Mouse (Mus musculus) erythroblast, embryonic 14.5 days (primary cell): ENCODE measurements around the gene Tmcc1. TPM values are rescaled to one million over a fixed set of nuclear protein-coding genes. Genes with fewer than 3 reads are reported as not detected.
A peak's percentile ranks its signal among the peaks of the same experiment; 100 is the strongest.
"Not testable (repeated sequence)": the region's sequence is repeated elsewhere in the genome, so short reads cannot be mapped to it uniquely, and the experiment has no call there.

Experiments
- H3K27me3 ChIP-seq: 2 replicates; pipeline ENCODE4 v1.6.1; 2012; ENCODE audit warnings: inconsistent platforms; ENCODE audit not compliant: control insufficient read depth
- H3K36me3 ChIP-seq: 2 replicates; pipeline ENCODE4 v1.6.1; 2012; ENCODE audit warnings: mild to moderate bottlenecking, inconsistent platforms; ENCODE audit not compliant: control insufficient read depth
- H3K4me1 ChIP-seq: 2 replicates; pipeline ENCODE4 v1.6.1; 2012; ENCODE audit warnings: inconsistent platforms; ENCODE audit not compliant: control insufficient read depth
- H3K4me3 ChIP-seq: replicated peaks from 2 replicates; pipeline ENCODE3; 2012; ENCODE audit warnings: moderate library complexity, mild to moderate bottlenecking, inconsistent platforms
- H3K9me3 ChIP-seq: 2 replicates; pipeline ENCODE4 v1.6.1; 2012; ENCODE audit warnings: low read length, inconsistent platforms, mixed read lengths; ENCODE audit not compliant: control insufficient read depth
- GATA1 ChIP-seq: IDR thresholded peaks from 2 replicates; pipeline ENCODE4 v1.6.1; 2012; ENCODE audit warnings: low read length, inconsistent platforms, mixed read lengths
- TAL1 ChIP-seq: IDR thresholded peaks from 3 replicates; pipeline ENCODE4 v1.6.1; 2012; ENCODE audit warnings: low read length, inconsistent platforms, mixed read lengths
- polyA plus RNA-seq: library from polyadenylated mRNA; stranded (reverse); fragments of >175 nt; gene quantifications from 2 replicates; pipeline ENCODE4 v1.2.3, GENCODE M21; 2012

Tmcc1 gene
- polyA plus RNA-seq, 1 experiment, result 0.06 TPM

DNA sequence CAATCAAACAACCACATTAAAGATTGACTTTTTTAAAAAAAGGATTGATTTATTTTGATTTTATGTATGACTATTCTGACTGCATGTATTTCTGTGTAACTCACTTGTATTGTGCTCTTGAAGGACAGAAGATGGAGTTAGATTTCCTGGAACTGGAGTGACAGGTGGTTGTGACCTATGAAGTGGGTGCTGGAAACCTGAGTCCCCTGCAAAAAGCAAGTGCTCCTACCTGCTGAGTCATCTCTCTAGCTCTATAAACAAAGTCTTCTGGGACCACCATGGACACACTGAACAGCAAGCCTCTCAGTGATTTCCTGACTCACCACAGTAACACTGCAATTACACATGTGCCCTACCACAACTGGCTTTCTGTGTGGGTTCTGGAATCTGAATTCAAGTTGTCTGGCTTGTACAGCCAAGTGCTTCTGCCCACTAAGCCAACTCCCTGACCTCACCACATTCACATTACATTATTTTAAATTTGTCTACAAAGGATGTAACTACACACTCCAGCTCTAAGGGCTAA lies 65.3 kb downstream of the Tmcc1 start:
- TF ChIP-seq GATA1 (no peak), TAL1 (no peak)
- H3K9me3 ChIP-seq, result no peaks in the 10 kb centered on the region
- H3K4me1 ChIP-seq, result no peaks in the 10 kb centered on the region
- no peaks in the 10 kb centered on the region for H3K36me3 ChIP-seq
- H3K27me3 ChIP-seq, result no peaks in the 10 kb centered on the region
- no peak overlapping the region for H3K4me3 ChIP-seq

DNA sequence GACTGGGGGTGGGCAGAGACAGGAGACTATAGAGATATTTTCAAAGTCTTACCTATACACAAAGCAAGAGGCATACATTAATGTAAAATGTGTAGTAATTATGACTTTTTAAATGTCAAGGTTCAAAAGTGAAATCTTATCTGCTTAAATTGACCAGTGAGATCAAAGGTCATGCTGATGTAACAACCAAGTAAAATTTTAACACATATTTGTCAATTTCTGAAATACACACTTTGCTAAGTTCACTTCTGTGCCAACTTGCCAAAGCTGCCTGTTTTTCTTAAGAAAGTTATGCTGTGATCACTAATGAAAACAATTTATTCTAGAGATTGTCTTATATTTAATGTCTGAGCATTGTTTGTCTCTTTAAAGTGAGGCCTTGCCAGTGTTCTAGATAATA lies 66.7 kb downstream of the Tmcc1 start:
- no peaks in the 10 kb centered on the region for H3K4me1 ChIP-seq
- TF ChIP-seq GATA1 (no peak), TAL1 (no peak)
- H3K4me3 ChIP-seq, result no peak overlapping the region
- H3K27me3 ChIP-seq, result no peaks in the 10 kb centered on the region
- H3K9me3 ChIP-seq, result no peaks in the 10 kb centered on the region
- H3K36me3 ChIP-seq, result peaks cover 4% of the 10 kb centered on the region; the same call in 1 of the 2 replicates

DNA sequence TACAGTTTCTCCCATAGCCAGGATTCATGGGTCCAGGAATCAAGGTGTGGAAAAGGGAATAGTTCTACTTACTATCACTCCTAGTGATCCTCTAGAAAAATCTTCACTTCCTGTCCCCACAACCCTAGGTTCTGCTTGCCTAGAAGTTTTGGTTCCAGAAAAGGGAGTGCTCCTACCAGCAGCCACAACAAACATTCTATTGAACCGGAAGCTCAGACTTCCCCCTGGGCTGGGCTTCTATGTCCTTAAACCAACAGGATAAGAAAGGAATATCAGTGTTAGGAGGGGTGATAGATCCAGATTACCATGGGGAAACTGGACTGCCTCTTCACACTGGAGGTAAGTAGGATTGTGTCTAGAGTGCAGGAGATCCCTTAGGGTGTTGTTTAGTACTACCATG lies 70.4 kb downstream of the Tmcc1 start:
- TF ChIP-seq GATA1, result no peak
- TF ChIP-seq TAL1, result no peak
- no peaks in the 10 kb centered on the region for H3K27me3 ChIP-seq

DNA sequence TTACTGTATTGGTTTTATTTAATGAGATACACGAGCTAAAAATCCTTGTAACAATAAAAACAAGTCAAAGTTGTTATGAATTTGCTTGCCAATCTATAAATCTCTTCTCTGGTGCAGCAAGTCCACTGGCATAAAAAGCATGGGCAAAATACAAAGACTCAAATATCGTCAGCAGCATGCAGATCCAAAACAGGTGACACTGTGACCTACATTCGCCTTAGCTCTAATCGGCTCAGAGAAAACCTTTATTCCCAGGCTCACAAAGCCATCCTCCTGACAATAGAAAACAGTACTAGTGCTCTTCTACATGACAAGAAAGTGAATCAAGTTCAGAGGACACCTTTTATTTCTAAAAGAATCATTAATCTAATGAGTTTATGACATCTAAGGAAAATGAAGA lies 73.6 kb downstream of the Tmcc1 start:
- no peak for TF ChIP-seq TAL1
- no peak for TF ChIP-seq GATA1
- Histone ChIP-seq H3K4me1 (peaks cover 2% of the 10 kb centered on the region; the same call in 1 of the 2 replicates), H3K36me3 (peaks cover 4% of the 10 kb centered on the region; the same call in 1 of the 2 replicates), H3K27me3 (no peaks in the 10 kb centered on the region), H3K4me3 (no peak overlapping the region), H3K9me3 (no peaks in the 10 kb centered on the region)

More for the DNA sequence above, 70.4 kb downstream of the Tmcc1 start:
- H3K9me3 ChIP-seq, result no peaks in the 10 kb centered on the region
- no peak overlapping the region for H3K4me3 ChIP-seq
- peaks cover 2% of the 10 kb centered on the region; the same call in 1 of the 2 replicates for H3K4me1 ChIP-seq
- peaks cover 4% of the 10 kb centered on the region; the same call in 1 of the 2 replicates for H3K36me3 ChIP-seq

DNA sequence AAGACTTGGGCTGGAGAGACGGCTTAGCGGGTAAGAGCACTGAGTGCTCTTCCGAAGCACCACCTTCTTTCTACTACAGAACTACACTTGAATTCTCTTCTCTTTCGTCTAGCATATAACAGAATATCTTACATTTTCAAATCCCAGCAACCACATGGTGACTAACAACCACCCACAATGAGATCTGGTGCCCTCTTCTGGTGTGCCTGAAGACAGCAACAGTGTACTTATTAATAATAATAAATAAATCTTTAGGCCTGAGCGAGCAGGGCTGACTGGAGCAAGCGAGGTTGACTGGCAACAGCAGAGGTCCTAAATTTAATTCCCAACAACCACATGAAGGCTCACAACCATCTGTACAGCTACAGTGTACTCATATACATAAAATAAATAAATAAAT lies 76.7 kb downstream of the Tmcc1 start:
- not testable (repeated sequence) for H3K36me3 ChIP-seq, H3K9me3 ChIP-seq, H3K4me3 ChIP-seq, H3K4me1 ChIP-seq, H3K27me3 ChIP-seq

DNA sequence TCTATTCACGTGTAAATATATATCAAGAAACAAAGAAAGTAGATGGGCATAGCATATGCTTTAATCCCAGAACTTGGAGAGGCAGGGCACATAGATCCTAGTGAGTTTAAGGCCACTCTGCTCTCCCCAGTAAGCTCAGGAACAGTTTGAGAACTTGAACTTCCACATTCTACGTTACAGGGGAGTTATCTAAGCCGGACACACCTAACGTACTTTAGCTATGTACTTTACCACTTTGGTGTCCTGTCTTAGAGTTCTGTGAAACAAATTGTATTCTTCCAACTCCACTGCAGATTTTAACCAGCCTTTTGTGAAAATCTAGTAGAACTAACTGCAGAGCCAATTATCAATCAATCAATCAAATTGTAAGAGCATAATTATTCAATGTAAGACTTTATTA lies 82.7 kb downstream of the Tmcc1 start:
- H3K27me3 ChIP-seq, result peaks cover 10% of the 10 kb centered on the region
- H3K4me3 ChIP-seq, result no peak overlapping the region
- no peak for TF ChIP-seq GATA1
- TF ChIP-seq TAL1, result no peak
- H3K36me3 ChIP-seq, result no peaks in the 10 kb centered on the region
- peaks cover 20% of the 10 kb centered on the region for H3K4me1 ChIP-seq
- H3K9me3 ChIP-seq, result no peaks in the 10 kb centered on the region

DNA sequence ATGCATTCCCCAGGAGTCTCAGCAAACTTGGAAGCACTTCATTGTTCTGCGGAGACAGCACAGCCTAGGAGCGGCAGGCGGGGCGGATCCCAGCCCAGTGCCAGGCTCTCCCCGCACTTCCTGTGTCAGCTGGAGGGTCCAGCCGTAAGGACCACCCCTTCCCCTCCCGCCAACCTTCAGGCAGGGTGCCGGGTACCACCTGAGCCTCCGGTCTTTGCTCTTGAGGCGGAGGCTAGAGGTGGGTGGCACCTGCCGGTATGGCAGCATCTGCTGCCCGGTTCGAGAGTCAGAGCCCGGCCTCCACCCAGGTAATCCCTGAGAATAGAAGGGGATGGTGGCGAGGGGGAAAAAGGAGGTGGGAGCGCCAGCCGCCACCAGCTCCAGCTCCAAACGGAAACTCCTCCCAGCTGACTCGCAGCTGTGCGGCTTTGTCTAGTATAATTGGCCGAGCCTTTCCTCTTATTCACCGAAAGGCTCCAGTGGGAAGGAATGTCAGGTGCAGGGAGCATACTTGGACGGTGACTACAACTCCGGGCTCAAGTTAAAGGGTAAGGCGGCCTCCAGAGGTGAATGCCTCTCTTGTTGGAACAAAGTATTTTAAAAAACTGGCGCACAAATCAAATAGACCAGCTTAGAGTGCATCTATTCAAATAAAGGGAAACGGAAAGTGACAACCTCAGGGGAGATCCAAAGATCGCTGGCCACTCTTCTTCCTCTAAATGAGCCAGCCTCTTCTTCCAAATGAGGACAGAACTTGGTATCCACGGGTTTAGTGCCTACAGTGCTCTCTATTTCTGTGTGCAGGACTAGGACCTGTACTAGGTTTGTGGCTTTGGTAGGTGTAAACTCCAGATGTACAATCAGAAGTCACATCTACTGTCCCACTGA lies 85.6 kb downstream of the Tmcc1 start:
- Histone ChIP-seq H3K9me3 (no peaks in the 10 kb centered on the region), H3K27me3 (peaks cover 10% of the 10 kb centered on the region), H3K4me3 (peak overlapping the region; percentile 62), H3K4me1 (peaks cover 20% of the 10 kb centered on the region), H3K36me3 (no peaks in the 10 kb centered on the region)
- TF ChIP-seq TAL1 (no peak), GATA1 (no peak)

DNA sequence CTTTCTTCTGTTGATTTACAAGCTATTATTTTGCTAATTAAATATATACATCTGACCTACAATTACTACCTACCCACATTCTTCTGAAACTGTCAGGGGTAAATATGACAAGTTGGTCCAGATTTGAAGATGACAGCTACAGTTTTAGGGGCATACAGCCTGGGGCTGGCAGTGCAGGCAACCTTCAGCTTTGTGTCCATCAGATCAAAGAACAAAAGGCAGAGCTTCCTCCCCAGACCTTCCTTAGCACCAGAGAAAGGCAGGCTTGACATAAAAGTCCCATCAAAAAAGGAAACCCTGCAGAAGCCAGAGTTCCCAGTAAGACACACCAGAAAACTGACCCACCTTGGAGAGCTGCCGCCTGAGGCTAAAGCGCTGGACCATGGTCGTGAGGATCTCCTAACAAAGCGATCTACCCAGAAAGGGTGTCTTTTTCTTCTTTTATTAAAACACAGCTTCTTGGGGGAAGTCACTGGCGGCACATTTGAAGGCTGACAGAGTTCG lies 86.3 kb downstream of the Tmcc1 start:
- Histone ChIP-seq H3K4me1 (peaks cover 20% of the 10 kb centered on the region), H3K4me3 (peak overlapping the region; percentile 62), H3K9me3 (no peaks in the 10 kb centered on the region), H3K36me3 (no peaks in the 10 kb centered on the region), H3K27me3 (peaks cover 10% of the 10 kb centered on the region)
- TF ChIP-seq GATA1 (no peak), TAL1 (no peak)

DNA sequence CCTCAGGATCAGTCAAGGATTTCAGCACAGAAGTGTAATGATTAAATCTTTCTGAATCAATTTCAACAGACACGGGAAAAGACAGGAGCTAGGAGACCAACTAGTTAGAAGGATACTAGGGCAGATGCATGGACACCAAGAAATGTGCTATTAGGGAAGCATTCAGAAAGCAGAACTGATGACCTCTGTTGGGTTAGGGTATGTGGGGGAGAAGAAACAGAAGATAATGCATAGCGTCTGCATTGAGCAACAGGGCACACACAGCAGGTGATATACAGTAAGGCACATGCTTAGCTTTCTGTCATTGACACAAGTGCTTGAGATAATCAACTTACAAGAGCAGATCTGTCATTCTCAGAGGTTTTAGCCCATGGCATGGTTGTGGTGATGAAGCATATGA lies 95.7 kb downstream of the Tmcc1 start:
- H3K36me3 ChIP-seq, result no peaks in the 10 kb centered on the region
- H3K4me1 ChIP-seq, result no peaks in the 10 kb centered on the region
- H3K27me3 ChIP-seq, result no peaks in the 10 kb centered on the region
- H3K9me3 ChIP-seq, result no peaks in the 10 kb centered on the region
- no peak overlapping the region for H3K4me3 ChIP-seq
- TF ChIP-seq TAL1 (no peak), GATA1 (no peak)
